Mouse (Mus musculus): ENCODE measurements around the gene F12. TPM values are rescaled to one million over a fixed set of nuclear protein-coding genes. Genes with fewer than 3 reads are reported as not detected.

The F12 gene
- total and polyA plus RNA-seq, 3 experiments: not detected

DNA sequence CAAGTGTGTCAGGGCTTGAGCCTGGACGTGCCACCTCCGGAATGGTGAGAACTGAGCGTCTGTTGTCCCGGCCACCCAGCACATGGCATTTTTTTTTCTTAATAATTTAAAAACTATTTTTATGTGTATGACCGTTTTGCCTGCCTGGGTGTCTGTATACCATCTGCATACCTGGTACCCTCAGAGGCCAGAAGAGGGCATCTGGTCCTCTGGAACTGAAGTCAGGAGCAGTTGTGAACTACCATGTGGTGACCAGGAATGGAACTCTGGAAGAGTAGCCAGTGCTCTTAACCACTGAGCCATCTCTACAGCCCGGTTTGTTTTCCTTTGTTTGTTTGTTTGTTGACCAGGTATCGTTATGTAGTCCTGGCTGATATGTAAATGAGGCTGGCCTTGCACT lies 58.2 kb downstream of the F12 start:
- TF ChIP-seq SMC3 (IDR thresholded peaks at IDR 0.05; ENCODE audit: low read depth, low read length): peak; percentile 20; the same call in 1 of the 2 replicates
- no peak for TF ChIP-seq MAFK (IDR thresholded peaks at IDR 0.05; ENCODE audit: borderline replicate concordance, low read depth, low read length)
- TF ChIP-seq CHD1 (IDR thresholded peaks at IDR 0.05; ENCODE audit: low read depth, low read length): no peak
- TF ChIP-seq CTCF (IDR thresholded peaks at IDR 0.05 in 2 of 3, conservative IDR thresholded peaks at IDR 0.05 in 1 of 3; ENCODE audit: control insufficient read depth in 1 of 3, insufficient read depth in 1 of 3, low read depth in 2 of 3, low read length in 3 of 3, poor library complexity in 1 of 3, severe bottlenecking in 1 of 3): peak in 1 of 3 experiments; percentile 24; a peak in 2 of 6 replicates
- H3K4me1 ChIP-seq (ENCODE audit: control insufficient read depth in 1 of 2, insufficient read depth in 2 of 2, low read length in 2 of 2): peaks cover 3 to 46% of the 10 kb centered on the region in 2 experiments; a peak in 3 of 4 replicates
- peak; percentile 31 for DNase-seq (ENCODE audit: low read depth, low spot score)
- H3K9me3 ChIP-seq (replicated peaks; ENCODE audit: insufficient read depth, low read length): no peaks in the 10 kb centered on the region
- H3K79me2 ChIP-seq (ENCODE audit: control insufficient read depth, insufficient read depth, low read length, poor library complexity): peaks cover 8% of the 10 kb centered on the region
- H3K9ac ChIP-seq (ENCODE audit: control insufficient read depth, low read depth, low read length, poor library complexity, severe bottlenecking): no peak overlapping the region
- no peaks in the 10 kb centered on the region for H3K27me3 ChIP-seq (ENCODE audit: control insufficient read depth in 1 of 2, insufficient read depth in 2 of 2, low read length in 2 of 2)
- H3K4me3 ChIP-seq (ENCODE audit: control insufficient read depth in 1 of 2, insufficient read depth in 1 of 2, low read depth in 2 of 2, low read length in 2 of 2): no peak overlapping the region
- H3K27ac ChIP-seq (ENCODE audit: control insufficient read depth, low read depth, low read length): no peak overlapping the region
- peaks cover 0 to 21% of the 10 kb centered on the region in 2 experiments; a peak in 2 of 4 replicates for H3K36me3 ChIP-seq (ENCODE audit: control insufficient read depth in 1 of 2, insufficient read depth in 2 of 2, low read length in 2 of 2)

Other genes starting within 250 kb of the F12 start
- gene Nsd1, start 217.0 kb downstream of the F12 start, total RNA-seq (2012; rRNA removed): 10.0 and 13.3 TPM in 2 replicates
- 10 to 100 TPM in 1 of 2 experiments, 1 to 10 TPM in 1; 6.3 to 59.3 TPM for gene Nsd1, start 217.0 kb downstream of the F12 start, polyA plus RNA-seq (2012; ENCODE audit: insufficient read depth in 1 of 2, insufficient read length in 2 of 2, low read depth in 1 of 2, low replicate concordance in 2 of 2, missing spikeins in 1 of 2)
- 203 and 263 TPM in 2 replicates for gene Prelid1, start 106.3 kb downstream of the F12 start, total RNA-seq (2012; rRNA removed)
- 100 to 1,000 TPM in 1 of 2 experiments, not detected in 1; 630 TPM for gene Prelid1, start 106.3 kb downstream of the F12 start, polyA plus RNA-seq (2012; ENCODE audit: insufficient read depth in 1 of 2, insufficient read length in 2 of 2, low read depth in 1 of 2, low replicate concordance in 2 of 2, missing spikeins in 1 of 2)
- gene Rab24, start 104.8 kb downstream of the F12 start, total RNA-seq (2012; rRNA removed): 74.3 and 75.8 TPM in 2 replicates
- gene Rab24, start 104.8 kb downstream of the F12 start, polyA plus RNA-seq (2012; ENCODE audit: insufficient read depth in 1 of 2, insufficient read length in 2 of 2, low read depth in 1 of 2, low replicate concordance in 2 of 2, missing spikeins in 1 of 2): 10 to 100 TPM in 1 of 2 experiments, not detected in 1; 71.0 TPM
- gene Mxd3, start 97.0 kb downstream of the F12 start, total RNA-seq (2012; rRNA removed): 3.9 and 4.7 TPM in 2 replicates
- gene Mxd3, start 97.0 kb downstream of the F12 start, polyA plus RNA-seq (2012; ENCODE audit: insufficient read depth in 1 of 2, insufficient read length in 2 of 2, low read depth in 1 of 2, low replicate concordance in 2 of 2, missing spikeins in 1 of 2): 1 to 10 TPM in 1 of 2 experiments, not detected in 1; 9.3 TPM
- 132 and 145 TPM in 2 replicates for gene Lman2, start 64.0 kb downstream of the F12 start, total RNA-seq (2012; rRNA removed)
- gene Lman2, start 64.0 kb downstream of the F12 start, polyA plus RNA-seq (2012; ENCODE audit: insufficient read depth in 1 of 2, insufficient read length in 2 of 2, low read depth in 1 of 2, low replicate concordance in 2 of 2, missing spikeins in 1 of 2): 100 to 1,000 TPM in 1 of 2 experiments, 10 to 100 TPM in 1; 86.1 to 239 TPM
- 14.4 TPM in 2 replicates for gene Rgs14, start 57.1 kb downstream of the F12 start, total RNA-seq (2012; rRNA removed)
- 10 to 100 TPM in 1 of 2 experiments, not detected in 1; 20.5 TPM for gene Rgs14, start 57.1 kb downstream of the F12 start, polyA plus RNA-seq (2012; ENCODE audit: insufficient read depth in 1 of 2, insufficient read length in 2 of 2, low read depth in 1 of 2, low replicate concordance in 2 of 2, missing spikeins in 1 of 2)
- gene Slc34a1, start 28.6 kb downstream of the F12 start, total RNA-seq (2012; rRNA removed): not detected in 2 replicates
- not detected for gene Slc34a1, start 28.6 kb downstream of the F12 start, polyA plus RNA-seq (2012; ENCODE audit: insufficient read depth in 1 of 2, insufficient read length in 2 of 2, low read depth in 1 of 2, low replicate concordance in 2 of 2, missing spikeins in 1 of 2)
- not detected in 2 replicates for gene Pfn3, start 11.6 kb downstream of the F12 start, total RNA-seq (2012; rRNA removed)
- not detected for gene Pfn3, start 11.6 kb downstream of the F12 start, polyA plus RNA-seq (2012; ENCODE audit: insufficient read depth in 1 of 2, insufficient read length in 2 of 2, low read depth in 1 of 2, low replicate concordance in 2 of 2, missing spikeins in 1 of 2)
- 75.9 and 83.2 TPM in 2 replicates for gene Grk6, start 18.3 kb upstream of the F12 start, total RNA-seq (2012; rRNA removed)
- 10 to 100 TPM in 1 of 2 experiments, not detected in 1; 96.7 TPM for gene Grk6, start 18.3 kb upstream of the F12 start, polyA plus RNA-seq (2012; ENCODE audit: insufficient read depth in 1 of 2, insufficient read length in 2 of 2, low read depth in 1 of 2, low replicate concordance in 2 of 2, missing spikeins in 1 of 2)
- gene Prr7, start 37.5 kb upstream of the F12 start, total RNA-seq (2012; rRNA removed): 2.4 and 2.7 TPM in 2 replicates
- gene Prr7, start 37.5 kb upstream of the F12 start, polyA plus RNA-seq (2012; ENCODE audit: insufficient read depth in 1 of 2, insufficient read length in 2 of 2, low read depth in 1 of 2, low replicate concordance in 2 of 2, missing spikeins in 1 of 2): 1 to 10 TPM in 1 of 2 experiments, not detected in 1; 8.7 TPM
- gene Dbn1, start 61.3 kb upstream of the F12 start, total RNA-seq (2012; rRNA removed): 0.04 and 0.10 TPM in 2 replicates
- under 1 TPM in 1 of 2 experiments, not detected in 1; 0.53 TPM for gene Dbn1, start 61.3 kb upstream of the F12 start, polyA plus RNA-seq (2012; ENCODE audit: insufficient read depth in 1 of 2, insufficient read length in 2 of 2, low read depth in 1 of 2, low replicate concordance in 2 of 2, missing spikeins in 1 of 2)
- 12.3 and 15.7 TPM in 2 replicates for gene Pdlim7, start 86.9 kb upstream of the F12 start, total RNA-seq (2012; rRNA removed)
- 10 to 100 TPM in 1 of 2 experiments, not detected in 1; 40.6 TPM for gene Pdlim7, start 86.9 kb upstream of the F12 start, polyA plus RNA-seq (2012; ENCODE audit: insufficient read depth in 1 of 2, insufficient read length in 2 of 2, low read depth in 1 of 2, low replicate concordance in 2 of 2, missing spikeins in 1 of 2)
- 1.4 and 1.6 TPM in 2 replicates for gene Dok3, start 102.5 kb upstream of the F12 start, total RNA-seq (2012; rRNA removed)
- 1 to 10 TPM in 1 of 2 experiments, not detected in 1; 4.3 TPM for gene Dok3, start 102.5 kb upstream of the F12 start, polyA plus RNA-seq (2012; ENCODE audit: insufficient read depth in 1 of 2, insufficient read length in 2 of 2, low read depth in 1 of 2, low replicate concordance in 2 of 2, missing spikeins in 1 of 2)
- 58.5 and 61.6 TPM in 2 replicates for gene Ddx41, start 109.9 kb upstream of the F12 start, total RNA-seq (2012; rRNA removed)
- 10 to 100 TPM in 1 of 2 experiments, not detected in 1; 88.8 TPM for gene Ddx41, start 109.9 kb upstream of the F12 start, polyA plus RNA-seq (2012; ENCODE audit: insufficient read depth in 1 of 2, insufficient read length in 2 of 2, low read depth in 1 of 2, low replicate concordance in 2 of 2, missing spikeins in 1 of 2)
- gene Fam193b, start 144.3 kb upstream of the F12 start, total RNA-seq (2012; rRNA removed): 11.7 and 11.9 TPM in 2 replicates
- 10 to 100 TPM in 1 of 2 experiments, not detected in 1; 38.7 TPM for gene Fam193b, start 144.3 kb upstream of the F12 start, polyA plus RNA-seq (2012; ENCODE audit: insufficient read depth in 1 of 2, insufficient read length in 2 of 2, low read depth in 1 of 2, low replicate concordance in 2 of 2, missing spikeins in 1 of 2)
- gene Tmed9, start 146.9 kb upstream of the F12 start, total RNA-seq (2012; rRNA removed): 185 and 222 TPM in 2 replicates
- gene Tmed9, start 146.9 kb upstream of the F12 start, polyA plus RNA-seq (2012; ENCODE audit: insufficient read depth in 1 of 2, insufficient read length in 2 of 2, low read depth in 1 of 2, low replicate concordance in 2 of 2, missing spikeins in 1 of 2): 100 to 1,000 TPM in 1 of 2 experiments, not detected in 1; 218 TPM
- gene B4galt7, start 173.1 kb upstream of the F12 start, total RNA-seq (2012; rRNA removed): 15.0 and 18.0 TPM in 2 replicates
- gene B4galt7, start 173.1 kb upstream of the F12 start, polyA plus RNA-seq (2012; ENCODE audit: insufficient read depth in 1 of 2, insufficient read length in 2 of 2, low read depth in 1 of 2, low replicate concordance in 2 of 2, missing spikeins in 1 of 2): 10 to 100 TPM in 1 of 2 experiments, not detected in 1; 19.9 TPM
- 33.5 and 42.5 TPM in 2 replicates for gene Caml, start 196.2 kb upstream of the F12 start, total RNA-seq (2012; rRNA removed)
- 10 to 100 TPM in 1 of 2 experiments, not detected in 1; 47.1 TPM for gene Caml, start 196.2 kb upstream of the F12 start, polyA plus RNA-seq (2012; ENCODE audit: insufficient read depth in 1 of 2, insufficient read length in 2 of 2, low read depth in 1 of 2, low replicate concordance in 2 of 2, missing spikeins in 1 of 2)
- gene Ddx46, start 208.2 kb upstream of the F12 start, total RNA-seq (2012; rRNA removed): 52.8 and 58.3 TPM in 2 replicates
- gene Ddx46, start 208.2 kb upstream of the F12 start, polyA plus RNA-seq (2012; ENCODE audit: insufficient read depth in 1 of 2, insufficient read length in 2 of 2, low read depth in 1 of 2, low replicate concordance in 2 of 2, missing spikeins in 1 of 2): 100 to 1,000 TPM in 1 of 2 experiments, 10 to 100 TPM in 1; 89.5 to 122 TPM

Measured in MEL (cell line).